7 mouse cellular contexts compared by ENCODE assay signal in the genomic region with DNA sequence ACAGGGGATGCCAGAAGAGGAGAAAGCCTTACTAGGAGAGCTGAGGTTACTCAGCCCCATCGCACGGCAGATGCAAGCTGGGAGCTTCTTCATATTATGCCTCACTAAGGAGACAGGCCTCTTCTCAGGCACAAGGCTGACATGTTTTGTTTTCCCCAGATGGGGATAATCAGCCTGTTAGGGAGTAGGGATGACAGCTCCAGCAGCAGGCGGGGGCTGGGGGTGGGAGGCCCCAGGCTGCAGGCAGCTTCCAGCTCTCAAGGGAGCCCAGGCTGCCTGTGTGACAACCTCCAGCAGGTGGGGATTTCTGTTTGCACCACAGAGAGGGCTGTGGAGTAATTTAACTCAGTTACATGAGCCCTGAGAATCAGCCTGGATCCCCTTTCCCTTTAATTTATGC. TPM values are rescaled to one million over a fixed set of nuclear protein-coding genes. Genes with fewer than 3 reads are reported as not detected.
DNase-seq lines count a peak whose midpoint lies in the region; ATAC-seq and TF ChIP-seq lines count a peak whose summit lies in the region.

No protein-coding gene starts in this region.

- no peaks in the 10 kb centered on the region for H3K4me1 ChIP-seq in heart, postnatal 0 days (ENCODE audit: control insufficient read depth, insufficient read depth)

- TF ChIP-seq CTCF in heart, postnatal 0 days (IDR thresholded peaks at IDR 0.05; ENCODE audit: low read depth): no peak

- no peak overlapping the region for H3K4me3 ChIP-seq in heart, postnatal 0 days (ENCODE audit: low read depth, low read length)

- 18% methylated on average over 3 of the region's 3 CpGs for WGBS in heart, postnatal 0 days

- no peak overlapping the region for H3K27ac ChIP-seq in heart, postnatal 0 days (ENCODE audit: low read depth)

- no peaks in the 10 kb centered on the region for H3K36me3 ChIP-seq in heart, postnatal 0 days (replicated peaks; ENCODE audit: control insufficient read depth, insufficient read depth, low read length)

- H3K4me2 ChIP-seq in heart, postnatal 0 days (ENCODE audit: low read depth, low read length): no peak overlapping the region

- TF ChIP-seq EP300 in heart, postnatal 0 days (IDR thresholded peaks at IDR 0.05; ENCODE audit: low read depth): no peak

- no peaks in the 10 kb centered on the region for H3K27me3 ChIP-seq in heart, postnatal 0 days (ENCODE audit: control insufficient read depth, insufficient read depth, low read length)

- ATAC-seq in heart, postnatal 0 days (ENCODE audit: insufficient read depth, low read depth): peak; percentile 49

- H3K9me3 ChIP-seq in heart, postnatal 0 days (replicated peaks; ENCODE audit: control insufficient read depth, low read length): no peaks in the 10 kb centered on the region

- no peak overlapping the region for H3K9ac ChIP-seq in heart, postnatal 0 days (replicated peaks; ENCODE audit: low read depth, low read length)

- DNase-seq in right cerebral cortex, adult 2 months (ENCODE audit: low spot score in 2 of 2): peak; percentile 55 to 57
- DNase-seq in right cerebral cortex, postnatal 4 days: no peak
- DNase-seq in heart, postnatal 0 days (ENCODE audit: low spot score): no peak
- peak; percentile 57 to 81 for DNase-seq in left cerebral cortex, adult 9 months (ENCODE audit: low spot score in 2 of 2)
- peak; percentile 74 for DNase-seq in retina, postnatal 1 day
- no peak for DNase-seq in spleen, postnatal 10 days (ENCODE audit: low spot score in 2 of 2)
- no peak for DNase-seq in urinary bladder, postnatal 36 days (ENCODE audit: low spot score in 2 of 2)

RNA-seq across cellular contexts. Expression of gene Adcyap1r1, which starts 17.4 kb away (rescaled TPM):
- total RNA-seq in heart, postnatal 0 days (2014; rRNA removed; ENCODE audit: low replicate concordance): 3.9 and 4.2 TPM in 2 replicates
- 1.1 and 1.4 TPM in 2 replicates for polyA plus RNA-seq in heart, postnatal 0 days (2015; fragmentation: Nextera tagmentation; extraction: Ambion mirVana)

RNA-seq across cellular contexts. Expression of gene Ghrhr, which starts 58.3 kb away (rescaled TPM):
- total RNA-seq in heart, postnatal 0 days (2014; rRNA removed; ENCODE audit: low replicate concordance): not detected in 2 replicates
- not detected in 2 replicates for polyA plus RNA-seq in heart, postnatal 0 days (2015; fragmentation: Nextera tagmentation; extraction: Ambion mirVana)

Comparison
In these comparisons a context has a peak if more than half of its experiments do, and no peak if none do; other contexts are left out.
1. DNase-seq: peak in right cerebral cortex, adult 2 months (2 of 2), left cerebral cortex, adult 9 months (2 of 2) and retina, postnatal 1 day (single experiment); none in right cerebral cortex, postnatal 4 days (single experiment), heart, postnatal 0 days (single experiment), spleen, postnatal 10 days (0 of 2) and urinary bladder, postnatal 36 days (0 of 2).